In genomic region chr7:80401860-80402641, GRCm38 (mm10) we compare ENCODE assay signal across 8 mouse cellular contexts. TPM values are rescaled to one million over a fixed set of nuclear protein-coding genes. Genes with fewer than 3 reads are reported as not detected.
A peak's percentile ranks its signal among the peaks of the same experiment; 100 is the strongest.
DNase-seq lines count a peak whose midpoint lies in the region; ATAC-seq and TF ChIP-seq lines count a peak whose summit lies in the region.

No protein-coding gene starts in this region.

- 2% methylated on average over 90 of the region's 102 CpGs for WGBS in heart, adult 2 months
- under 1% methylated on average over 72 of the region's 102 CpGs for WGBS in lung, embryonic 16.5 days
- WGBS in small intestine, adult 2 months: under 1% methylated on average over 102 of the region's 102 CpGs

- peak; percentile 31 for DNase-seq in ovary, postnatal 10 days (ENCODE audit: low spot score)
- DNase-seq in ovary, adult 18-20 months (ENCODE audit: low spot score): no peak
- peak; percentile 44 to 58 for DNase-seq in cerebellum, postnatal 36 days
- peak; percentile 76 to 77 for DNase-seq in heart, adult 2 months
- peak; percentile 72 to 76 for DNase-seq in kidney, adult 8-10 months
- no peak for DNase-seq in layer of hippocampus, postnatal 14 days (ENCODE audit: low spot score in 2 of 2)

- peak overlapping the region; percentile 96 for H3K4me3 ChIP-seq in heart, adult 2 months
- H3K4me3 ChIP-seq in lung, embryonic 16.5 days (ENCODE audit: low read length): peak overlapping the region; percentile 87
- H3K4me3 ChIP-seq in small intestine, adult 2 months (ENCODE audit: low read depth, low read length): peak overlapping the region; percentile 89

- ATAC-seq in lung, embryonic 16.5 days (ENCODE audit: low read depth): peak; percentile 49

- TF ChIP-seq EP300 in heart, adult 2 months (IDR thresholded peaks at IDR 0.05; ENCODE audit: insufficient read depth, low read depth, low read length): no peak

- TF ChIP-seq CTCF in heart, adult 2 months (IDR thresholded peaks at IDR 0.05): peak; percentile 11; the same call in 1 of the 2 replicates
- no peak for TF ChIP-seq CTCF in small intestine, adult 2 months (IDR thresholded peaks at IDR 0.05; ENCODE audit: extremely low read depth, insufficient read length, insufficient replicate concordance, low read depth, low read length)

- intact Hi-C loops in heart, adult 2 months (cut with DNase I): loop anchor here (2.0 kb wide), 1 partner anchor 43 kb away; no protein-coding TSS in a partner anchor

- peak overlapping the region; percentile 95 for H3K4me2 ChIP-seq in lung, embryonic 16.5 days (ENCODE audit: low read depth, low read length)

- TF ChIP-seq POLR2A in heart, adult 2 months (IDR thresholded peaks at IDR 0.05; ENCODE audit: insufficient read depth, low read depth, low read length): no peak
- peak; percentile 60; the same call in 1 of the 2 replicates for TF ChIP-seq POLR2A in small intestine, adult 2 months (IDR thresholded peaks at IDR 0.05; ENCODE audit: low read depth, low read length)

- peak overlapping the region; percentile 90 for H3K9ac ChIP-seq in heart, adult 2 months (ENCODE audit: low read depth, low read length)
- H3K9ac ChIP-seq in lung, embryonic 16.5 days (ENCODE audit: low read length): peak overlapping the region; percentile 97

- no peaks in the 10 kb centered on the region for H3K9me3 ChIP-seq in lung, embryonic 16.5 days (ENCODE audit: control insufficient read depth, low read length)

- no peaks in the 10 kb centered on the region for H3K27me3 ChIP-seq in heart, adult 2 months (ENCODE audit: control insufficient read depth, insufficient read depth, low read length)
- H3K27me3 ChIP-seq in lung, embryonic 16.5 days (ENCODE audit: control insufficient read depth, insufficient read depth, low read depth, low read length): no peaks in the 10 kb centered on the region
- no peaks in the 10 kb centered on the region for H3K27me3 ChIP-seq in small intestine, adult 2 months (ENCODE audit: control insufficient read depth, insufficient read depth, low read length)

- H3K27ac ChIP-seq in heart, adult 2 months: peak overlapping the region; percentile 96
- peak overlapping the region; percentile 92 for H3K27ac ChIP-seq in lung, embryonic 16.5 days (ENCODE audit: low read length)
- peak overlapping the region; percentile 76 for H3K27ac ChIP-seq in small intestine, adult 2 months (ENCODE audit: insufficient read depth, low read depth, low read length)

- no peaks in the 10 kb centered on the region; the same call in 1 of the 2 replicates for H3K36me3 ChIP-seq in heart, adult 2 months (ENCODE audit: control insufficient read depth, insufficient read depth, low read length)
- peaks cover 10% of the 10 kb centered on the region; the same call in 1 of the 2 replicates for H3K36me3 ChIP-seq in lung, embryonic 16.5 days (ENCODE audit: control insufficient read depth, insufficient read depth, low read length)
- peaks cover 7% of the 10 kb centered on the region for H3K36me3 ChIP-seq in small intestine, adult 2 months (ENCODE audit: control insufficient read depth, insufficient read depth, low read length)

- peaks cover 23% of the 10 kb centered on the region for H3K4me1 ChIP-seq in heart, adult 2 months (ENCODE audit: control insufficient read depth, insufficient read depth, low read length)
- H3K4me1 ChIP-seq in lung, embryonic 16.5 days (replicated peaks; ENCODE audit: control insufficient read depth, insufficient read depth, low read length): peaks cover 30% of the 10 kb centered on the region
- peaks cover 15% of the 10 kb centered on the region for H3K4me1 ChIP-seq in small intestine, adult 2 months (ENCODE audit: control insufficient read depth, insufficient read depth, insufficient read length, low read length)

- peaks cover 6% of the 10 kb centered on the region for H3K79me2 ChIP-seq in heart, adult 2 months (replicated peaks; ENCODE audit: control insufficient read depth, insufficient read depth, low read length)

RNA-seq across cellular contexts. Expression of gene Furin, which starts 3.2 kb away (rescaled TPM):
- 100 to 1,000 TPM; 108 to 129 TPM for total RNA-seq in heart, adult 2 months (2021)
- 64.9 and 79.4 TPM in 2 replicates for polyA plus RNA-seq in heart, adult 2 months (2012; rRNA removed)
- polyA plus RNA-seq in lung, embryonic 16.5 days (2015; fragmentation: Nextera tagmentation; extraction: Ambion mirVana): 12.6 and 12.7 TPM in 2 replicates
- 75.2 and 117 TPM in 2 replicates for polyA plus RNA-seq in small intestine, adult 2 months (2012; rRNA removed)
- 10 to 100 TPM; 48.7 to 50.3 TPM for total RNA-seq in layer of hippocampus, postnatal 14 days (2021)

RNA-seq across cellular contexts. Expression of gene Fes, which starts 14.3 kb away (rescaled TPM):
- 1 to 10 TPM; 8.9 to 9.8 TPM for total RNA-seq in heart, adult 2 months (2021)
- polyA plus RNA-seq in heart, adult 2 months (2012; rRNA removed): 15.4 and 17.3 TPM in 2 replicates
- 18.5 and 19.3 TPM in 2 replicates for polyA plus RNA-seq in lung, embryonic 16.5 days (2015; fragmentation: Nextera tagmentation; extraction: Ambion mirVana)
- 15.2 and 16.6 TPM in 2 replicates for polyA plus RNA-seq in small intestine, adult 2 months (2012; rRNA removed)
- 1 to 10 TPM; 5.6 to 9.9 TPM for total RNA-seq in layer of hippocampus, postnatal 14 days (2021)

RNA-seq across cellular contexts. Expression of gene Man2a2, which starts 30.9 kb away (rescaled TPM):
- 10 to 100 TPM; 55.7 to 58.7 TPM for total RNA-seq in heart, adult 2 months (2021)
- polyA plus RNA-seq in heart, adult 2 months (2012; rRNA removed): 75.8 and 82.4 TPM in 2 replicates
- 20.4 and 21.1 TPM in 2 replicates for polyA plus RNA-seq in lung, embryonic 16.5 days (2015; fragmentation: Nextera tagmentation; extraction: Ambion mirVana)
- polyA plus RNA-seq in small intestine, adult 2 months (2012; rRNA removed): 16.8 and 30.2 TPM in 2 replicates
- total RNA-seq in layer of hippocampus, postnatal 14 days (2021): 100 to 1,000 TPM; 124 to 139 TPM

RNA-seq across cellular contexts. Expression of gene Hddc3, which starts 59.1 kb away (rescaled TPM):
- 10 to 100 TPM; 30.0 to 39.9 TPM for total RNA-seq in heart, adult 2 months (2021)
- 47.7 and 77.5 TPM in 2 replicates for polyA plus RNA-seq in heart, adult 2 months (2012; rRNA removed)
- polyA plus RNA-seq in lung, embryonic 16.5 days (2015; fragmentation: Nextera tagmentation; extraction: Ambion mirVana): 20.9 and 21.9 TPM in 2 replicates
- polyA plus RNA-seq in small intestine, adult 2 months (2012; rRNA removed): 5.2 and 7.2 TPM in 2 replicates
- total RNA-seq in layer of hippocampus, postnatal 14 days (2021): 10 to 100 TPM; 45.8 to 46.3 TPM

Comparison
In these comparisons a context has a peak if more than half of its experiments do, and no peak if none do; other contexts are left out.
1. DNase-seq: peak in ovary, postnatal 10 days (single experiment), cerebellum, postnatal 36 days (2 of 2), heart, adult 2 months (2 of 2) and kidney, adult 8-10 months (2 of 2); none in ovary, adult 18-20 months (single experiment) and layer of hippocampus, postnatal 14 days (0 of 2).
2. Peak in every context shown above with its lines, with median percentiles within 50 percentile points of each other: H3K27ac ChIP-seq and H3K4me3 ChIP-seq.